Mouse (Mus musculus) liver, embryonic 12.5 days (tissue): ENCODE data around the gene Ngfr. TPM values are rescaled to one million over a fixed set of nuclear protein-coding genes. Genes with fewer than 3 reads are reported as not detected.

ENCODE experiments used
- ATAC-seq: fragments of 200-750 bp; cut with Nextera tagmentation; 2 replicates; pipeline ENCODE4 v1.8.0; 2017; ENCODE audit warnings: moderate number of reproducible peaks, mild to moderate bottlenecking, moderate library complexity
- H3K27ac ChIP-seq: fragments of 300-500 bp; sonication (generic); 2 replicates; pipeline ENCODE4 v1.5.1; 2016; ENCODE audit warnings: mild to moderate bottlenecking
- H3K27me3 ChIP-seq: fragments of 300-500 bp; sonication (generic); replicated peaks from 2 replicates; pipeline ENCODE4 v1.6.1; 2016; ENCODE audit warnings: mild to moderate bottlenecking, moderate library complexity
- H3K36me3 ChIP-seq: fragments of 300-500 bp; sonication (generic); 2 replicates; pipeline ENCODE4 v1.6.1; 2016; ENCODE audit warnings: mild to moderate bottlenecking, moderate library complexity
- H3K4me1 ChIP-seq: fragments of 300-500 bp; sonication (generic); 2 replicates; pipeline ENCODE4 v1.6.1; 2016
- H3K4me2 ChIP-seq: fragments of 300-500 bp; sonication (generic); 2 replicates; pipeline ENCODE4 v1.6.1; 2016; ENCODE audit warnings: mild to moderate bottlenecking, moderate library complexity
- H3K4me3 ChIP-seq: fragments of 300-500 bp; sonication (generic); 2 replicates; pipeline ENCODE4 v1.5.1; 2016; ENCODE audit warnings: mild to moderate bottlenecking, moderate library complexity
- H3K9ac ChIP-seq: fragments of 300-500 bp; sonication (generic); 2 replicates; pipeline ENCODE4 v1.6.1; 2016; ENCODE audit warnings: mild to moderate bottlenecking, moderate library complexity
- H3K9me3 ChIP-seq: fragments of 300-500 bp; sonication (generic); replicated peaks from 2 replicates; pipeline ENCODE4 v1.6.1; 2016; ENCODE audit warnings: mild to moderate bottlenecking, moderate library complexity
- WGBS: fragments of 180-500 bp; shearing (Covaris S2); methylation state at CpG from one replicate; pipeline ENCODE4 v1.1.7; 2016; ENCODE audit not compliant: insufficient replicate concordance; 5-methylcytosine and 5-hydroxymethylcytosine counted together
- polyA plus RNA-seq: library from polyadenylated mRNA; unstranded; fragments of >200 nt; fragmentation: Nextera tagmentation; extraction: Ambion mirVana; gene quantifications from 2 replicates; pipeline ENCODE4 v1.2.1, GENCODE M21; 2016

Ngfr gene
- 4.8 and 5.9 TPM in 2 replicates for polyA plus RNA-seq

DNA sequence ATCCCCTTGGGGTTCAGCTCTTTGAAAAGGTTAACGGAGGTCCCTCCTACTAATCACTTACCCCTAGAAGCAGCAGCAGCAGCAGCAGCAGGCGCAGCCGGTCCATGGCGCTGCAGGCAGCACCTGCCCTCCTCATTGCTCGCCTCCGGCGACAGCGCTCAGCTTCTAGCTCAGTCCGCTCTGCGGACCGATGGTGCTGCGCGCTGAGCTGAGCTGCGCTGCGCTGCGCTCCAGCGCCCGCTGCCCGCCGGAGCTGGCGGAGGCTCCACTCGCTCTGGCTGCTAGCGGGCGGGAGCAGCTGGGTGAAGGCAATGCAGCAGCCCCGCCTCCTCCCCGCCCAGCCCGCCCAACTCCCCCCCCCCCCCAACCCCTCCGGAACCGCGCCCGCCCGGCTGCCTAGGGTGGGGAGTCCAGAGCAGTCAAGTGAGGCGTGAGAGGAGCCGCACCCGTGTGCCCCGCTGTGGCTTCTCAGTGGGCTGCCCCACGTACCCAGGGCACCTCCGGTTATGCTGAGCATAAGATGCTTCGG lies at the start of gene Ngfr:
Gene Ngfr (minus strand): TSS at position 313 of the 529 bp plus-strand sequence.
- H3K27ac ChIP-seq, result no peak within 1 kb of the TSS

DNA sequence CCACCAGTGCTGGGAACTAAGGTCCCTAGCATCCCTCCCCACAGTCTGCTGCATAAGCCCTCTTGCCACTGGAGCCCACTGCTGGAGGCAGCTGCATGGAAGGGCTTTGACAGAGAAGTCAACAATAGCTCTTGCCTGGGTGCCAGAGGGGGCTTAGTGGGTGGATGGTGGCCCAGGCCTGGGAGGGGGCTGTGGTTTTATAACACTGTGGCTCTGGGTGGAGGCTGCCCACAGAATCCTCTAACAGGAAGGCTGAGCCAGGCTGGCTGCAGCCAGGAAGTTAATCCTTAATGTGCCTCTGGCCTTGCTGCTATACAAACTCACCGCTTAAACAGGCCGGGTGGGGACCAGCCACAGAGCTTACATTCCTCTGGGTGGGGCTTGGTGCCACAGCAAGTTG lies 47.5 kb upstream of the Ngfr start:
- ATAC-seq, result no peak
- H3K27me3 ChIP-seq, result peaks cover 32% of the 10 kb centered on the region
- no peaks in the 10 kb centered on the region for H3K36me3 ChIP-seq
- H3K4me2 ChIP-seq, result no peak overlapping the region
- 0 out of 2 replicates have a peak, but pooled peaks cover 8% of the 10 kb centered on the region for H3K4me1 ChIP-seq
- no peak overlapping the region for H3K9ac ChIP-seq
- 23% methylated on average over 2 of the region's 2 CpGs for WGBS
- H3K27ac ChIP-seq, result no peak overlapping the region
- H3K4me3 ChIP-seq, result no peak overlapping the region
- H3K9me3 ChIP-seq, result no peaks in the 10 kb centered on the region

More for the DNA sequence above, at the start of gene Ngfr:
- H3K9ac ChIP-seq, result no peak within 1 kb of the TSS
- peak within 1 kb of the TSS; percentile 33 for H3K4me3 ChIP-seq
- 4% methylated on average over 38 of the region's 39 CpGs for WGBS
- H3K9me3 ChIP-seq, result no peaks in the 10 kb centered on the region
- H3K4me1 ChIP-seq, result peaks cover 2% of the 10 kb centered on the region
- no peak for ATAC-seq
- H3K36me3 ChIP-seq, result no peaks in the 10 kb centered on the region
- peaks cover 99% of the 10 kb centered on the region for H3K27me3 ChIP-seq
- H3K4me2 ChIP-seq, result peak within 1 kb of the TSS; percentile 51

GRCm38 (mm10) chr11:95633512-95634000 lies 46.0 kb upstream of the Ngfr start:
- H3K9me3 ChIP-seq, result no peaks in the 10 kb centered on the region
- no peak overlapping the region for H3K4me2 ChIP-seq
- H3K27ac ChIP-seq, result no peak overlapping the region
- H3K27me3 ChIP-seq, result peaks cover 35% of the 10 kb centered on the region
- 60% methylated on average over 2 of the region's 2 CpGs for WGBS
- no peak for ATAC-seq
- 0 out of 2 replicates have a peak, but pooled peaks cover 8% of the 10 kb centered on the region for H3K4me1 ChIP-seq
- no peak overlapping the region for H3K9ac ChIP-seq
- no peaks in the 10 kb centered on the region for H3K36me3 ChIP-seq
- no peak overlapping the region for H3K4me3 ChIP-seq

GRCm38 (mm10) chr11:95632474-95632873 lies 44.9 kb upstream of the Ngfr start:
- Histone ChIP-seq H3K4me3 (no peak overlapping the region), H3K9me3 (no peaks in the 10 kb centered on the region), H3K9ac (no peak overlapping the region), H3K4me2 (no peak overlapping the region), H3K4me1 (0 out of 2 replicates have a peak, but pooled peaks cover 8% of the 10 kb centered on the region), H3K27ac (no peak overlapping the region), H3K36me3 (no peaks in the 10 kb centered on the region), H3K27me3 (peaks cover 46% of the 10 kb centered on the region)
- no peak for ATAC-seq
- WGBS, result 66% methylated on average over 6 of the region's 6 CpGs

DNA sequence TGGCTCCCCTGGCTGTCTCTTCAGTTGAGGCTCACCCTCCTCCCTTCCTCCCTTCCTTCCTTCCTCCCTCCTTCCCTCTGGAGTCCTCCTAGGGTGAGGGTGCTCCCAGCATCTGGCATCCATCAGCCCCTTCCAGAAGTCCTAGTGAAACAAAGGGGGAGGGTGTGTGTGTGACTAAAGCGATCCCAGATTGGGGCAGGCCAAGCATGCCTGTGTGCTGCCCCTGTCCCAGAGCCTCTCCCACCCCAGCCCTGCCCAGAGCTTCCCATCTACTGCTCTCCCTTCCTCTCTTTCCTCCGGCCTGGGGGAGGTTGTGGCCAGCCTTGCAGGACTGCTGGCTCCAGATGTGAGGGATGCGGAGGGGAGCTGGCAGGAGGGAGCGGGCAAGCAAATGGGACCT lies 43.8 kb upstream of the Ngfr start:
- ATAC-seq, result no peak
- peaks cover 53% of the 10 kb centered on the region for H3K27me3 ChIP-seq
- H3K4me1 ChIP-seq, result 0 out of 2 replicates have a peak, but pooled peaks cover 8% of the 10 kb centered on the region
- 64% methylated on average over 4 of the region's 4 CpGs for WGBS
- H3K4me3 ChIP-seq, result no peak overlapping the region
- no peak overlapping the region for H3K4me2 ChIP-seq
- H3K36me3 ChIP-seq, result no peaks in the 10 kb centered on the region
- H3K9me3 ChIP-seq, result no peaks in the 10 kb centered on the region
- no peak overlapping the region for H3K27ac ChIP-seq
- H3K9ac ChIP-seq, result no peak overlapping the region

DNA sequence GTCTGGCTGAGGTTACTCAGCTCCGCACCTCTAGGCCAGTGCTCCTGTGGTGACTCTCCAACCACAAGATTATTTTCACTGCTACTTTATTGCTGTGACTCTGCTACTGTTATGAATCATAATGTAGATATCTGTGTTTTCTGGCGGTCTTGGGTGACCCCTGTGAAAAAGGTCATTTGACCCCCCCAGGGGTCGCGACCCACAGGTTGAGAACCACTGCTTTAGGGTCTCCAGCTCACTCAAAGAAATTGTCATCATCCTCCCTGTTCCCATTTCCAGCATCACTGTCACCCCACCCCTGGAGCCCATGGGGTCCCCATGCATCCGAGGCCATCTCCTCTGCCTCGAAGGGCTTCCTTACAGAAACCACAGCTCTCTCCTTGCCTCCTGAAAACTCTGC lies 43.0 kb upstream of the Ngfr start:
- Histone ChIP-seq H3K9me3 (no peaks in the 10 kb centered on the region), H3K27ac (no peak overlapping the region), H3K4me2 (no peak overlapping the region), H3K36me3 (no peaks in the 10 kb centered on the region), H3K4me3 (no peak overlapping the region), H3K9ac (no peak overlapping the region), H3K27me3 (peaks cover 54% of the 10 kb centered on the region), H3K4me1 (0 out of 2 replicates have a peak, but pooled peaks cover 8% of the 10 kb centered on the region)
- ATAC-seq, result no peak
- 61% methylated on average over 6 of the region's 6 CpGs for WGBS

GRCm38 (mm10) chr11:95622426-95622825 lies 34.9 kb upstream of the Ngfr start:
- Histone ChIP-seq H3K4me3 (no peak overlapping the region), H3K4me1 (no peaks in the 10 kb centered on the region), H3K27ac (no peak overlapping the region), H3K9ac (no peak overlapping the region), H3K9me3 (no peaks in the 10 kb centered on the region), H3K36me3 (no peaks in the 10 kb centered on the region), H3K27me3 (peaks cover 74% of the 10 kb centered on the region), H3K4me2 (no peak overlapping the region)
- 46% methylated on average over 8 of the region's 8 CpGs for WGBS
- ATAC-seq, result no peak

DNA sequence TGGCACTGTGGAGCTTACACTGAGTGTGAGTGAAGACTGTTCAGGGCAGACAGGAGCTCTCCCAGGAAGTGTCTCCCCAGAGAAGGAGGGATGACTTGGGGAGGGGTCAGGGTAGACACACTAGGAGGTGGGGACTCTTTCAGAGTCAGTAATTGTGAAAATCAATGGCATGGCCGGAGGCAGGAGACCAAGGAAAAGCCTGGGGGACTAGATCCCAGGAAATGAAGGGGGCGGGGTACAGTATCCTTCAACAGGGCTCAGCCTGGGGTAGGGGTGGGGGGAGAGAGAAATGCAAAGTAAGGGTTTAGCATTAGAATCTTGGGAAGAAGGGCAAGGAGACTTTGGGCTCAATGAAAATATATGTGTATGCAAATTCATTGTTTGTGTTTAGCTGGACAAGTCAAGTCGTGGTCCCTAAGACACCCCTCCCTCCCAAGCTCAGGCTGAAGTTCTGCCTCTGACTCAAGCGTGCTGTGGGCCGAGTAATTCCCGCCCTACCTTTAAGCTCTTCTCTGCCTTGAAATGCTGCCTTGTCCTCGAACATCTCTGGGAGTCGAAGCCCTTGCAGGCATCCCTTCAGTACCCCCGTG lies 34.1 kb upstream of the Ngfr start:
- no peaks in the 10 kb centered on the region for H3K4me1 ChIP-seq
- no peak overlapping the region for H3K27ac ChIP-seq
- no peak overlapping the region for H3K4me3 ChIP-seq
- no peaks in the 10 kb centered on the region for H3K9me3 ChIP-seq
- H3K4me2 ChIP-seq, result no peak overlapping the region
- H3K9ac ChIP-seq, result no peak overlapping the region
- no peaks in the 10 kb centered on the region for H3K36me3 ChIP-seq
- 30% methylated on average over 9 of the region's 9 CpGs for WGBS
- peaks cover 75% of the 10 kb centered on the region for H3K27me3 ChIP-seq
- no peak for ATAC-seq

- H3K36me3 ChIP-seq, result no peaks in the 10 kb centered on the region
- peak; percentile 37; the same call in 1 of the 2 replicates for ATAC-seq
- WGBS, result 32% methylated on average over 4 of the region's 4 CpGs
- no peak overlapping the region for H3K9ac ChIP-seq
- H3K4me1 ChIP-seq, result no peaks in the 10 kb centered on the region
- H3K27ac ChIP-seq, result no peak overlapping the region
- H3K9me3 ChIP-seq, result no peaks in the 10 kb centered on the region
- no peak overlapping the region for H3K4me2 ChIP-seq
- H3K27me3 ChIP-seq, result peaks cover 79% of the 10 kb centered on the region
- no peak overlapping the region for H3K4me3 ChIP-seq
Measured at GRCm38 (mm10) chr11:95621010-95621409, 33.5 kb upstream of the Ngfr start.

DNA sequence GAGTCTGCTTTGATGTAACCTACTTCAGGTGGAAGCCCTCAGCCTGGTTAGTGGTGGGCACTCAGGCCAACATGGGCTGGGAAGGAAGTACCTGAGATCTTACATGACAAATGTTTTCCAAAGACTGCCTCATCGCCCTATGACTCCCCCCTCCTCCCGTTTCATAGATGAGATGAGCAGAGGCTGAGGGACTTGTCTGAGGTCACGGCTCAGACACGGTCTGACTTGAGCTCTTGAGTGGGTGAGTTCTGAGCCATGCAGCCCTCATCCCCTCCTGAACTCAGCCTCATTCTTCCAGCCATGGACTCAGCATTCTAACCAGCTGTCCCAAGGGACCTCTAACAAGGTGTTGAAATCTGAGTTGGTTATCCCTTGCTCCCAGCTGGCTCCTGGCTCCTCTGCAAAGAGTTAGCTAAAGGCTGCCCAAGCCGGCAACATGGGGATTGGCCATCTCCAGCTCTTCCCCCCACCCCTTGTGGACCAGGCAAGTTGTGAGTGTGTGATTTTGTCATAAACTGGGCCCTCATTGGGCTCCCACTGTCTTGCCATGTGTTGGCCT lies 32.4 kb upstream of the Ngfr start:
- Histone ChIP-seq H3K9ac (no peak overlapping the region), H3K4me2 (no peak overlapping the region), H3K4me3 (no peak overlapping the region), H3K27ac (no peak overlapping the region), H3K4me1 (0 out of 2 replicates have a peak, but pooled peaks cover 3% of the 10 kb centered on the region), H3K9me3 (no peaks in the 10 kb centered on the region), H3K27me3 (peaks cover 82% of the 10 kb centered on the region), H3K36me3 (no peaks in the 10 kb centered on the region)
- no peak for ATAC-seq
- 72% methylated on average over 5 of the region's 5 CpGs for WGBS

GRCm38 (mm10) chr11:95619081-95619480 lies 31.5 kb upstream of the Ngfr start:
- H3K36me3 ChIP-seq, result no peaks in the 10 kb centered on the region
- ATAC-seq, result no peak
- no peak overlapping the region for H3K27ac ChIP-seq
- no peak overlapping the region for H3K4me2 ChIP-seq
- H3K9me3 ChIP-seq, result no peaks in the 10 kb centered on the region
- 56% methylated on average over 3 of the region's 3 CpGs for WGBS
- 0 out of 2 replicates have a peak, but pooled peaks cover 3% of the 10 kb centered on the region for H3K4me1 ChIP-seq
- peaks cover 89% of the 10 kb centered on the region for H3K27me3 ChIP-seq
- H3K9ac ChIP-seq, result no peak overlapping the region
- no peak overlapping the region for H3K4me3 ChIP-seq

- Histone ChIP-seq H3K27me3 (peaks cover 88% of the 10 kb centered on the region), H3K27ac (no peak overlapping the region), H3K9ac (no peak overlapping the region), H3K9me3 (no peaks in the 10 kb centered on the region), H3K36me3 (no peaks in the 10 kb centered on the region), H3K4me3 (no peak overlapping the region), H3K4me1 (0 out of 2 replicates have a peak, but pooled peaks cover 3% of the 10 kb centered on the region), H3K4me2 (no peak overlapping the region)
- ATAC-seq, result no peak
- whole genome bisulfite sequencing, result 43% methylated on average over 19 of the region's 19 CpGs
Measured at GRCm38 (mm10) chr11:95617785-95618465, 30.4 kb upstream of the Ngfr start.
